Mouse (Mus musculus): Measurements from ENCODE around the gene Slc23a3. TPM values are rescaled to one million over a fixed set of nuclear protein-coding genes. Genes with fewer than 3 reads are reported as not detected.

The Slc23a3 gene
- total RNA-seq, 2 experiments from 2014 or later: not detected

DNA sequence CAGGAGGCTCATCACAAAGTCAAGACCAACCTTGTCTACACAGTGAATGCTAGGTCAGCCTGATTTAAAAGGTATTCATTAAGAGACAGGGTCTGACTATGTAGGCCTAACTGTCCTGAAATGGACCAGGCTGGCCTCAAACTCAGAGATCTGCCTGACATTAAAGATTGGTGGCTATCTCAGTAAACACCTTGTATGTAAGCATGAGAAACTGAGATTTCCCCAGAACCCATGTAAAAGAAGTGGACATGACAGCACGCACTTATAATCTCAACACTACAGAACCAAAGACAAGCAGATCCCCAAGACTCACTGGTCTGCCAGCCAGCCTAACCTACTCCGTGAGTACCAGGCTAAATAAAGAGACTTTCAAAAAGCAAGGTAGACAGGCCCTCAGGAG, 4.8 kb upstream of the Slc23a3 start:
- no peak for DNase-seq

DNA sequence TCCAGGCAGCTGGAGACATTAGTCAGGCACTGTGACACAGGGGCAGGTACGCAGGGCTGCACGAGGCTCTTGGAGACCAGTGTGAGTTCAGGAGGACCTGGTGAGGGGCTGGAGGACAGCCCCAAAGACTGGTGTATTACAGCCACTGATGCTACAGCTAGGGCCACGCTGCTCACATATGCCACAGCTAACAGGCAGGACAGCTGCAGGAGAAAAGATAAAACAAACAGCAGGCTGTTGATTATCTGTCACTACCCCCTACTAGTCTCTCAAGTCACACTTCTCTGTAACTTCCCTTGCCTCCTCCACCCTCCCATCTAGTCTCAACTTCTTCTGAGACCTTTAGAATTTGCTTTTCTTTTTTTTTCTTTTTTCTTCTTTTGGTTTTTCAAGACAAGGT, 3.0 kb upstream of the Slc23a3 start:
- DNase-seq: no peak

DNA sequence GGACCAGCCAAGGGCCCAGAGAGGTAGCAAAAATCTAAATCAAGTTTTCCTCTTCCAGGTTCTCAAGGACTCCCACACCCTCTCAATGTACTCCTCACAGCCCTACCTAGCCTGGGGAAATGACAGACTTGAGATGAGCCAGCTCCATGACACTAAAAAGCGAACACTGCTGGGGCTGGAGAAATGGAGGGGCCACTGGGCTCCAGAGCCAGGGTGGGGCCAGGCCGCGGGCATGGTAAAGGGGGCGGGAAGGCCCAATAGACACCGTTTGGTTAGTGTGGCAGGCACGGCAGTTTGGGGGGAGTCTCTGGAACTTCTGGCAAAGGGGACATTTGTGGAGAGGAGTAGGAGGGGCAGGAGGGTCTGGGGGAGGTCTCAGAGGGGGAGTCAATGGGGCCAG, 2.6 kb upstream of the Slc23a3 start:
- DNase-seq: no peak

DNA sequence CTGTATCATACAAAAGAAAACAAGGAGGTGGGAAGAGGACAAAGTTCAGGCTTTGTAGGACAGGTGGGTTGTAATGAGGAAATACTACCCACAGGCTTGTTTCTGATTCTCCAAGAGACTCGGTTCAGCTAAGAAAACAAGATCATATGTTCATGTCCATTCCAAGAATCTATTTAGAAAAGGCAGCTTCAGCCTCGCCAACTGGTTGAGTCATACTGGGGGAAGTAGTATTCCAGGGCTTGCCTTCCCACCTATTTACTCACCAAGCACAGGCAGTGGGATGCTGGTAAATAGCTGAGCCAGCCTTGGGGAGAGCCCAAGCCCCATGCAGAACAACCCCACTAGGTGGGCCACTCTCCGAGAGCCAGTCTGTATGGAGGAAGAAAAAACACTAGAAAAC, 5.0 kb downstream of the Slc23a3 start:
- no peak for DNase-seq

DNA sequence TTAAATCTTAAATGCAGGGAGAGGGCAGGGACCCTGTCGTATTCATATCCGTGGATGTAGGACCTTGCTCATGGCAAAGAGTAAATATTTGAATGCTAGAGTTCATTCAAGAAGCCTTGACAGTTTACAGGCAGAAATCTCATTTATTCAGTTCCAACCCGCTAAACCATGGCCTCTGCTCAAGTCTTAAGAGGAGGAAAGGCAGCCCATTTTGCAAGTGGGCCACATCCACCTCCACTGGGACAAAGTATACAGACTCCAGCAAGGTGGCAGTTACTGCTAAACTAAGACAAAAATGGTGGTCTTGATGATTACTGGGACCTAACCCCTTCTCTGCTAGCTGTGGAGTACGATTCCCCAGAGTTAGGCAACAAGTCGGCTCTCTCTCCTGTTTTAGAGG, 8.3 kb downstream of the Slc23a3 start:
- no peak for DNase-seq

DNA sequence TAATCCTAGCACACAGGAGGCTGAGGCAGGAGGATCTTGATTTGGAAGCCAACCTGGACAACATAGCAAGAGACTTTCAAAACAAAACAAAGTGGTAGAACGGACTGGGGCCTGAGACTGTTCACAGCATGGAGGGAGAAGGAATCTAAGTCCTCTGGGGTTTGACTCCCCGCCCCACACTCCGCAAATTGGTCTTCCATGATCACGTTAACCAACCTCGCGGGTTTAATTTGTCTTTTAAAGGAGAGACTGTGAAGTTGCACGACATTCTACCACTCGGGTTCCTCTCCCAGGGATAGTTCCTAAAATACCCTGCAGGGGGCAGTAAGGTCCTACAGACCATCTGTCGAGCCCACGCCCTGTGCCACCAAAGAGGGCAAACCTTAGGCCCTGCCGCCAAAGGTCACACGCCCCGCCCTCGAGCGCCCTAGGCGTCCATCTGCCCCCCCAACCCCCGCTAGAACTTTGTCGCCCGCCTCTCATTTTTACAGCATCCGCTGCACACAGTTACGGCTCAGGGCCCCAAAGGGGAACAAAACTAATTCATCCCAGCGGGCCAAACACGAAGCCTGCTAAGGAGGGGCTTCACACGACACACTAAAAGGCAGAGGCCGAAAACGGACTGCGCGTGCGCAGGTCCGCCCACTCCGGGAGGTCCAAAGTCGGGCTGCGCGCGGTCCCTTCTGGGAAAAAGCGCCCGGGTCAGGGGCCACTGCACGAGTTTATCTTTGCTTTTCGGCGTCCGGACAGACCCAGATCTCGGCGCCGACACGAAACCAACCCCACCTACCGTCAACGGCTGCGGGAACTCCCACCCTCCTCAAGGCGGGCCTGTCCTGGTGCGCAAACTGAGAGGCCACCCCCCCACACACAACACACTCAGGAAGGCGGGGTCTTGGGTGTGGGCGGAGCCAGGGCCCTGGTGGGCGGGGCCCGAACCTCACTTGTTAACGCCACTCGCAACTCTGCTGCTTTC, 9.1 kb downstream of the Slc23a3 start, which contains the start of gene Nhej1:
TSS of gene Nhej1 (minus strand) at position 855 of the 976 bp plus-strand sequence.
- DNase-seq: peak; percentile 97

DNA sequence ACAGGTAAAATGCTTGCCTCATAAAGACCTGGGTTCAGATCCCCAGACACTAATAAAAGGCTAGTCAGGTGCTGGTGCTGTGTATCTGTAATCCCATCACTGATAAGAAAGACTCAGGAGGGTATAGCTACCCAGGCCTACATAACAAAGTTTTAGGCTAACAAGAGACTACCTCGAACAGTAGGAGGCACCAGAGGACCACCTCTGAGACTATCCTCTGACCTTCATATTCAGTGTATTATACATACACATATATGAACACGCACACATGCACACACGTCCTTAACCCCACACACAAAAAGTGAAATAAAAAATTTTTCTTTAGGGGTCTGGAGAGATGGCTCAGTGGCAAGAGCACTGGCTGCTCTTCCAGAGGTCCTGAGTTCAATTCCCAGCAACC, 11.5 kb downstream of the Slc23a3 start:
- no peak for DNase-seq

Other genes with a start within 250 kb of the Slc23a3 start
- gene Fev, start 248.5 kb downstream of the Slc23a3 start, total RNA-seq (2021): not detected
- gene Cryba2, start 240.7 kb downstream of the Slc23a3 start, total RNA-seq (2021): not detected
- gene Cfap65, start 198.3 kb downstream of the Slc23a3 start, total RNA-seq (2021): not detected
- under 1 TPM; 0.16 to 0.23 TPM for gene Ihh, start 182.2 kb downstream of the Slc23a3 start, total RNA-seq (2021)
- gene Nhej1, start 8.7 kb downstream of the Slc23a3 start, total RNA-seq (2021): 1 to 10 TPM; 4.0 to 5.4 TPM
- gene Cnppd1, start 8.8 kb upstream of the Slc23a3 start, total RNA-seq (2021): 10 to 100 TPM; 20.1 to 22.3 TPM
- gene Retreg2, start 8.9 kb upstream of the Slc23a3 start, total RNA-seq (2021): 10 to 100 TPM; 18.1 to 21.5 TPM
- gene Zfand2b, start 34.8 kb upstream of the Slc23a3 start, total RNA-seq (2021): 10 to 100 TPM; 12.4 to 14.0 TPM
- 10 to 100 TPM; 20.8 to 24.2 TPM for gene Abcb6, start 46.5 kb upstream of the Slc23a3 start, total RNA-seq (2021)
- 1 to 10 TPM; 6.8 to 9.4 TPM for gene Ankzf1, start 58.3 kb upstream of the Slc23a3 start, total RNA-seq (2021)
- gene Atg9a, start 58.3 kb upstream of the Slc23a3 start, total RNA-seq (2021): 10 to 100 TPM; 50.8 to 51.0 TPM
- gene Glb1l, start 76.9 kb upstream of the Slc23a3 start, total RNA-seq (2021): 1 to 10 TPM; 6.5 to 8.6 TPM
- gene Stk16, start 76.9 kb upstream of the Slc23a3 start, total RNA-seq (2021): 10 to 100 TPM; 31.8 to 40.3 TPM
- gene Tuba4a, start 86.0 kb upstream of the Slc23a3 start, total RNA-seq (2021): 100 to 1,000 TPM; 490 to 573 TPM
- not detected for gene A630095N17Rik, start 98.2 kb upstream of the Slc23a3 start, total RNA-seq (2021)
- gene Dnajb2, start 102.5 kb upstream of the Slc23a3 start, total RNA-seq (2021): 10 to 100 TPM; 32.4 to 38.8 TPM
- under 1 TPM; 0.65 to 0.68 TPM for gene Ptprn, start 130.6 kb upstream of the Slc23a3 start, total RNA-seq (2021)
- not detected for gene Resp18, start 144.5 kb upstream of the Slc23a3 start, total RNA-seq (2021)
- 10 to 100 TPM; 51.0 to 53.8 TPM for gene Dnpep, start 184.1 kb upstream of the Slc23a3 start, total RNA-seq (2021)
- gene Des, start 226.4 kb upstream of the Slc23a3 start, total RNA-seq (2021): 1,000 to 10,000 TPM; 1,482 to 1,503 TPM
- 100 to 1,000 TPM; 196 to 209 TPM for gene Speg, start 241.4 kb upstream of the Slc23a3 start, total RNA-seq (2021)

Measured in gastrocnemius, postnatal 10 days (tissue).